Mouse (Mus musculus) subcutaneous adipose tissue, adult 2 months (tissue): ENCODE measurements around the gene Odf3b. TPM values are rescaled to one million over a fixed set of nuclear protein-coding genes. Genes with fewer than 3 reads are reported as not detected.

Experiments used
- polyA plus RNA-seq: library from polyadenylated mRNA; depleted of rRNA; stranded (reverse); fragments of >200 nt; gene quantifications from 2 replicates; pipeline ENCODE4 v1.2.3, GENCODE M21; 2012; ENCODE audit warnings: low replicate concordance; rRNA removed

Odf3b gene
- 3.5 and 8.1 TPM in 2 replicates for polyA plus RNA-seq

DNA sequence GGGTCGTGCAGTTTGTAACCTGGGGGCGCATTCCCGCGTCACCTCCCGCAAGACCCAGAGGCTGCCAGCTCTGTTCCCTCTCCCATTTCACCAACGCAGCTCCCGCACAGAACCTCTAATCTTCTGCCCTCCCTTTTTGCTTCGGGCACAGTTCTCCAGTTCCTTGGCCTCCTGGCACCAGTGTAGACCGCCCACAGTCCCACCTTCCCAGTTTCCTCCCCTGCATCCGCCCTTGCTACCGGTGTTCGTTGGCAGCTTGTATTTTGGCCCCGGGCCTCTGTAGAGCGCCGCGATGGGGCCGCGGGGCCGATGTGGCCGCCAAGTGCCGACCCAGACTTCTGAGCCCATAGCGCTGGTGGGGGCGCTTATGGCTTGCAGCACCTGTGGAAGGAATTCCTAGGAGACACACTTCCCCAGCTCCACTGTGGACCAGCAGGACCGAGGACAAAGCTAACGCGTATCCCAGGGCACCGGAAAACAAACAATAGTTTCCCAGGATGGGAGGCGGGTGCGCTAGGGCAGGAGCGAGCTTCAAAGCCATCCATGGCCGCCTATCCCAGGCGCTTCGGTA is at the start of gene Odf3b:
Gene Odf3b, minus strand, starts transcription at position 452 of the 571 bp plus-strand sequence.

DNA sequence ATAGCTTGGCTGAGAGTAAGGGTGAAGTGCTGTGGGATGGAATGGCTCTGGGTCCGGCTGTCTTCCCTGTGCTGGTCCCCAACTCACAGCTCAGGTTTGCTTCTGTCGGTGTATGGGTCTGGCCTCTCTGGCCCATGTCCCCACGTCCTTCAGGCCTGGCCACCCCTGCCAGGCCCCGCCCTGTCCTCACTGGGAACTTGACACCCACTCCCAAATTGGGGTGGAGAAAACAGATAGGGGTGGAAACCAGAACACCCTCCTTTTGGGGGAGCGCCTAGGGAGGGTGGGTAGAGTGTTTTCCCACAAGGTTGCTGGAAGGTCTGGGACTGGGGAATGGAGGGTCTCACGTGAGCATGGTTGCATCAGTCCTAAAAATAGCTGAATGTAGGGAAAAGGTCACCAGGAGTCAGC is 46.6 kb upstream of the Odf3b start, which contains the start of gene Cpt1b:
Gene Cpt1b, minus strand, starts transcription at position 153 of the 411 bp plus-strand sequence.

DNA sequence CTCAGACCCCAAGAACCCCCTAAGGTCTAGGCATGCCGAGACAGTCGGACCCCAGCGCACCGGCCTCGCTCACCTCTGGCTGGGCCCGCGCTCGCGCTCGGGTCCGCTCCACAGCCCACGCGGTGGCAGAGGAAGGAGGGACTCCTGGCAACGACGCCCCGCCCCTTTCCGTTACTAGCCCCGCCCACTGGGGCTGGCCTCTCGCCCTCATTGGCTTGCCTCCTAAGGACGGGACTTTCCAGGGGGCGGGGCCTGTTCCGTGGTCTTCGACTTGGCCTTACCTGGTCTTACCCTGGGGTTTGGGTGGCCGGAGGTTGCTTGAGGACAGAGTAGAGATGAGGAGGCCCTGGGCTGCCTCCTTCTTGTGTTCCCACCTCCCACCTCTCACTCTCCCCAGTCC is 31.0 kb upstream of the Odf3b start, which contains the start of gene Syce3:
Gene Syce3, minus strand, starts transcription at position 386 of the 400 bp plus-strand sequence.

DNA sequence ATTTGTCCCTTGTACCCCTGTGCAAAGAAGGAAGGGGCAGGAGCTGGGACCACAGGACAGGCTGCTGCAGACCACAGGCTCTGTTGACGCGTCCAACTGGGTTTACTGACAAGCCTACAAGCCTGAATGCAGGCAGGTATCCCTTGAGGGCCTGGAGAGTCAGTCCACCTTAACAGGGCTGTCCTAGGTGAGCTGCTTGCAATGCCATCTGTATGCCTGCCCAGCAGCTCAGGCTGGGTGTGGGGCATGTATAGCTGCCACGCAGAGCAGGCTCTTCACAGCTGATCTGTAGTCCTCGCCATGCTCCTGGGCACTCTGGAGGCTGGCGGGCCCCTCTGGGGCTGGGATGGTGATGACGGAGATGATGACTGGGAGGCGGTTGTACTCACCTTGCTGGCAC is 5.5 kb upstream of the Odf3b start, which contains the start of gene Klhdc7b:
Gene Klhdc7b, plus strand, starts transcription at position 301 of the 400 bp plus-strand sequence.

DNA sequence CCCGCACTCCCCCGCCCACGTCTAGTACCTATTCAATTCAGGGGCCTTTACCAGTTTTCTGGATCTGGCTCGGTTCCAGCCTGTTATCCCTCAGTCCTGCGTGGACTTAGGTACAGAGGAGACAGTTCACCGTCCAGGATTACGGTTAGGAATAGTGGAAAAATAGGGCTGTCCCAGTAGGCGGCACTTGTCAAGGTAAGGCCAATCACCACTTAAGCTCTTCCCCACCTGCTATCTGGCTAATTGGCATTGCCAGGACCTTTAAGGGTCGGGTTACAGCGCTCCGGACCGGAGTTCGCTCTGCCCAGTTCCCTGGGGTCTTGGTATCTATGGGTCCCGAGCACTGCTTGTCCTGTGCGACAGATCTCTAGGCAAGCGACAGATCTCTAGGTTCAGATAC is 2.1 kb downstream of the Odf3b start, which contains the start of gene Tymp:
Gene Tymp, minus strand, starts transcription at position 83 of the 400 bp plus-strand sequence.

DNA sequence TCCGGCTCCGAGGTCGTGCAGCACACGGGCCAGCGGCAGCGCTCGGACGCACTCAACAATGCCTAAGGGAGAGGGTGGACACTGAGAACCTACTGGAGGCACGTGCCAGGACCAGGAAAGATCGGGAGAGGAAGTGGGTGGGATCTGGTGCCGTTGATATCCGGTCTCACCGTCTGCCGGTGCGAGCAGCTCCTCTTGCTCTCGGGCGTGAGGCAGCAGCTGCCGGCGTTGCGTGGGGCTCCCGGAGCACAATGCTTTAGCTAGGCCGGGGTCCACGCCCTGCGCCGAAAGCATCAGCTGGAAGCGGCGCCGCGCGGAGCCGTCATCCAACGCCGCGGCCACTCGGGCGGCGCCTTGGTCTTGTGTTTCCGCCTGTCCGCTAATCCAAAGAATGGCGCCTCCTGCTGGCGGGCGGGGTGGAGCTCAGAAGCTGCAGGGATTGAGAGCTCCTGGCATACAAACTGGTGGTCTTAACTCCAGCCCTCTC is 5.3 kb downstream of the Odf3b start, which contains the start of gene Sco2:
Gene Sco2, minus strand, starts transcription at position 85 of the 487 bp plus-strand sequence.

DNA sequence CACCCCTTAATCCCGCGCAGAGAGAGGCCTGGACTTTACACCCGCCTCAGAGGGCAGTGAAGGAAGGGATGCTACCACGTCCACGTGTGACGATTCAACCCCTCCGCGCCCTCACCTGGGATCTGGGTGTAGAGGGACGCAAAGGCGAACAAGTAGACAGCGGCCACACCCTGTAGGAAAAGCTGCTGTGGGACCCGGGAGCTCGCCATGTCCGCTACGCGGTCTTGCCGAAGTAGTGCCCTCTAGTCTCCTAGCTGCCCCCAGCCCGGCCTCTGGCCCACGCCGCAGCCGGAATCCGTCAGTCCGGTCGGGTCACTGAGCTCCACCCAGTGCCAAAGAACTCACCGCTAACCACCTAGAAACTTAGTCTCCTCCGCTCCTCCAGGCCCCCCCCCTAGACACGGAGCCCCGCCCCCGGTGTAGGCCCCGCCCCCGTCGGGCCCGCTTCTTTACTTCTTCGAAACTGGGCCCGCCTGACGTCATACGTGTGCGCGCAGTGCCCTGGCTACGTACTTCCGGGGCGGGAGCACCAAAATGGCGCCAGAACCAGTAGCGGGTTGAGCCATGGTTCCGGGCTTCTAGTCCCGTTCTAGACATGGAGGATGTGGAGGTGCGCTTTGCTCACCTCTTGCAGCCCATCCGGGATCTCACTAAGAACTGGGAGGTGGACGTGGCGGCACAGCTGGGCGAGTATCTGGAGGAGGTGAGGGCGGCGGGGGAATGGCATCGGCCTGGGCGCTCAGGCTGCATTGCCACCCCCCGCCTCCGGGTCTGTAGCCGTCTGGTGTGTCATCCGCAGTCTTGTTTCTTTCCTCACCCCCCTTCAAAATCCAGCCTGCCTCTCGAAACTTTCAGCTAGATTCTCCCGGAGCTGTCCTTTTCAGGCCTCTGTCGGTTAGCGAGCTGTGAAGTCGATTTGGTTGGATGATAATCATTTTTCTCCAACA is 23.6 kb downstream of the Odf3b start, which contains the start of the genes Lmf2 and Ncaph2:
Gene Lmf2, minus strand, starts transcription at position 419 of the 947 bp plus-strand sequence.
Gene Ncaph2, plus strand, starts transcription at position 479 of the 947 bp plus-strand sequence.

DNA sequence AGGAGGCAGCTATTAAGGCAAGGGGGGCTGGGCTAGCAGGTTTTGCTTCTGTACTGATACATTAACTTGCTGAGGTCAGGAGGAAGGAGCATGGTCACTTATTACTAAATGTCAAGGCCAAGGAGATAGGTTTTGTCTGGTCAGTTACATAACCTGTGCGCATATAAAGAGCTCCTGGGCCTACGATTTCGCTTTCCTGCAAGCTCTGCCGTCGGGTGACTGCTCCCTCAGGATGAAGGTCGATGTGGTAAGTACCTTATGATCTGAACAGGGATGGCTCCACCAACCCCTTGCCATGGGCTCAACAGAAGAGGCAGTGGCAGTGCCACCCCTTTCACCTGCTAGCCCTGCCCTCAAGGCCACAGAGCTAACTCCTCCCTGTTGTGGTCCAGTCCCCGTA is 44.8 kb downstream of the Odf3b start, which contains the start of gene Miox:
Gene Miox, plus strand, starts transcription at position 128 of the 400 bp plus-strand sequence.

Other genes with a start within 250 kb of the Odf3b start
- gene Mapk12, start 238.6 kb downstream of the Odf3b start, polyA plus RNA-seq = 18.6 and 31.5 TPM in 2 replicates
- 11.1 and 14.2 TPM in 2 replicates for gene Mapk11, start 229.7 kb downstream of the Odf3b start, polyA plus RNA-seq
- 65.4 and 208 TPM in 2 replicates for gene Plxnb2, start 198.5 kb downstream of the Odf3b start, polyA plus RNA-seq
- gene Dennd6b, start 182.8 kb downstream of the Odf3b start, polyA plus RNA-seq = 12.7 and 21.1 TPM in 2 replicates
- 60.4 and 149 TPM in 2 replicates for gene Ppp6r2, start 167.7 kb downstream of the Odf3b start, polyA plus RNA-seq
- gene Sbf1, start 64.0 kb downstream of the Odf3b start, polyA plus RNA-seq = 169 and 209 TPM in 2 replicates
- gene Adm2, start 56.6 kb downstream of the Odf3b start, polyA plus RNA-seq = 0.18 TPM in 1 of 2 replicates, not detected in the other
- gene Miox, start 44.9 kb downstream of the Odf3b start, polyA plus RNA-seq = not detected in 2 replicates
- gene Lmf2, start 23.6 kb downstream of the Odf3b start, polyA plus RNA-seq = 49.7 and 68.9 TPM in 2 replicates
- 111 and 131 TPM in 2 replicates for gene Ncaph2, start 23.6 kb downstream of the Odf3b start, polyA plus RNA-seq
- 31.0 and 49.1 TPM in 2 replicates for gene Sco2, start 5.4 kb downstream of the Odf3b start, polyA plus RNA-seq
- 2.2 and 2.5 TPM in 2 replicates for gene Tymp, start 2.2 kb downstream of the Odf3b start, polyA plus RNA-seq
- not detected in 2 replicates for gene Klhdc7b, start 5.6 kb upstream of the Odf3b start, polyA plus RNA-seq
- not detected in 2 replicates for gene Syce3, start 31.2 kb upstream of the Odf3b start, polyA plus RNA-seq
- 23.9 and 81.0 TPM in 2 replicates for gene Cpt1b, start 46.6 kb upstream of the Odf3b start, polyA plus RNA-seq
- 1.1 and 1.2 TPM in 2 replicates for gene C730034F03Rik, start 50.3 kb upstream of the Odf3b start, polyA plus RNA-seq
- gene Gm44502, start 50.4 kb upstream of the Odf3b start, polyA plus RNA-seq = 0.53 TPM in 1 of 2 replicates, not detected in the other
- gene Chkb, start 50.6 kb upstream of the Odf3b start, polyA plus RNA-seq = 74.5 and 84.9 TPM in 2 replicates
- gene Mapk8ip2, start 74.6 kb upstream of the Odf3b start, polyA plus RNA-seq = 0.03 and 0.73 TPM in 2 replicates
- gene Arsa, start 98.1 kb upstream of the Odf3b start, polyA plus RNA-seq = 58.6 and 80.0 TPM in 2 replicates
- 28.8 and 64.8 TPM in 2 replicates for gene Shank3, start 120.3 kb upstream of the Odf3b start, polyA plus RNA-seq
- gene Acr, start 189.0 kb upstream of the Odf3b start, polyA plus RNA-seq = 1.2 and 3.3 TPM in 2 replicates
- 14.5 and 25.5 TPM in 2 replicates for gene Rabl2, start 212.6 kb upstream of the Odf3b start, polyA plus RNA-seq